Mouse (Mus musculus): Measurements from ENCODE around the gene P4ha2. TPM values are rescaled to one million over a fixed set of nuclear protein-coding genes. Genes with fewer than 3 reads are reported as not detected.

Gene P4ha2
- polyA plus RNA-seq, 1 experiment = 2.9 TPM

DNA sequence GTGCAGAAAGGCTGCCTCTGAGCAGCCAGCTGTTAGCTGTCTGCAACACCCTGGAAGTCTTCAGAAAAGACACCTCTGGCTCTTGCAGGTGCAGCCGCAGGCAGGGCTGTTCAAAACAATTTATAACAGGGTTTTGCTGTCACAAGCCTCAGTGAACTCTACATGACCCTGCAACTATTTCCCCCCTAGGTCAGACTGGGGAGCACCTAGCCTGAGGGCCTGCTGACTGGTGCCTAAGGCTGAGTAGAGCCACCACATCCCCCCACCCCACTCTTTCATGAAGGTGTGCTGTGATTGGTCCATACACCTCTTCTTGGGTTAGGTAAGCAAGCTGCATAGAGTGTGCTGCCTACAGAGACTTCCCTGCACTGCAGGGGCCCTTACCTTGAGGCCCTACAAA is 63.1 kb downstream of the P4ha2 start:
- Histone ChIP-seq H3K4me3 (ENCODE audit: insufficient read depth, low read length) (no peak overlapping the region), H3K4me1 (ENCODE audit: control insufficient read depth, insufficient read depth, low read length) (peaks cover 16% of the 10 kb centered on the region), H3K27ac (ENCODE audit: insufficient read depth, low read depth, low read length) (no peak overlapping the region)
- TF ChIP-seq POLR2A (IDR thresholded peaks at IDR 0.05; ENCODE audit: borderline replicate concordance, low read depth, low read length) (no peak), CTCF (IDR thresholded peaks at IDR 0.05; ENCODE audit: low read depth, low read length) (no peak)

DNA sequence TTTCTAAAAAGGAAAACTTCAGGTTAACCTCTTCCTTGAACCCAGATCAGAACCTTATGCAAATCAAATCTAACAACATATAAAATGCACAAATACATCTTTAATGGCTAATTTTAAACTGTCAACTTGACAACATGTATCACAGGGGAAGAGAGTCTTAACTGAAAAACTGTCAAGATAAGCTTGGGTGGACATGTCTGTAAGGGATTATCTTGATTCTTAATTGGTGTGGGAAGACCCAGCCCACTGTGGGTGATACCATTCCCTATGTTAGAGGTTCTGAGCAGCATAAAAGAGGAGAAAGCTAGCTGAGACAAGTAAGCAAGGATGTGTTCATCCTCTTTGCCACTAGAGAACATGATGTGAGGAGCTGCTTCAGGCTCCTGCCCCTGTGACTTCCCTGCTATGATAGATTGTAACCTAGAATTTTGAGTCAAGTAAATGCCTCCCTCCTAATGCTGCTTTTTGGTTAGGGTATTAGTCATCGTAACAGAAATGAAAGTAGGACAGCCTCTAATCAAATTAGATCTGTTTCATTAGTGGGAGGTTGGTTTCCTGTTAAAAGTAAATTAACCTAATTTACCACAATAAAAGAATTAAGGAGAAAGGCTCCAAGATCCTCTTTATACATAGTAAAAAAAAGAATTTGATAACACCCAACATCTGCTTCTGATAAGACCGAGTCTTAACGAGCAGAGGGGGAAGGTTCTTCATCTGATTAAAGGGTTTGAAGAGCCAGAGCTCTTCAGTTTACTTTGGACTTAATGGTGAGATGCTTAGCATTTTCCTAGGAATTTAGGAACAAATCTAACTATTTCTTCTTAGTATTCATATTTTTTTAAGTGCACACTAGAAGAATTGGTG is 69.8 kb downstream of the P4ha2 start:
- no peaks in the 10 kb centered on the region for H3K4me1 ChIP-seq (ENCODE audit: control insufficient read depth, insufficient read depth, low read length)
- TF ChIP-seq POLR2A (IDR thresholded peaks at IDR 0.05; ENCODE audit: borderline replicate concordance, low read depth, low read length) (no peak), CTCF (IDR thresholded peaks at IDR 0.05; ENCODE audit: low read depth, low read length) (no peak)
- no peak overlapping the region for H3K4me3 ChIP-seq (ENCODE audit: insufficient read depth, low read length)
- H3K27ac ChIP-seq (ENCODE audit: insufficient read depth, low read depth, low read length) = no peak overlapping the region

DNA sequence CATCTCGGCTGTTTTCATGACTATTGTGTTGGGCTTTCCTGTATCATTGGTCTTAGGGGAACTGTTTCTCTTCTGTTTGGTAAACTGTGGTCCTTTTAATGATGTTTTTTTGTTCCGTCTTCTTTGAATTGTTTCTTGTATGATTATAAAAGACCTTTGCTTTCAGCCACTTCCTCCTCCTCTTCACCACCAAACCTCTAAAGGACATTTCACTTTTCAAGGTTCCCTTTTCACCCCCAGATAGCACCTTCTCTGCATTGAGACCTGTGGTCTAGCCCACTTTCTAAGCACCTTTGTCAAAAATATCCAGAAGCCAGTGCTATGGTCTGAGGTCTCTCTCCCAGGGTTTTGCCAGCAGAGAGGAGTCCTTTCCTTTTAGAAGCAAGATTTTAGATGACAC is 71.3 kb downstream of the P4ha2 start:
- no peak overlapping the region for H3K27ac ChIP-seq (ENCODE audit: insufficient read depth, low read depth, low read length)
- TF ChIP-seq CTCF (IDR thresholded peaks at IDR 0.05; ENCODE audit: low read depth, low read length) (no peak), POLR2A (IDR thresholded peaks at IDR 0.05; ENCODE audit: borderline replicate concordance, low read depth, low read length) (no peak)
- no peak overlapping the region for H3K4me3 ChIP-seq (ENCODE audit: insufficient read depth, low read length)
- H3K4me1 ChIP-seq (ENCODE audit: control insufficient read depth, insufficient read depth, low read length) = no peaks in the 10 kb centered on the region

DNA sequence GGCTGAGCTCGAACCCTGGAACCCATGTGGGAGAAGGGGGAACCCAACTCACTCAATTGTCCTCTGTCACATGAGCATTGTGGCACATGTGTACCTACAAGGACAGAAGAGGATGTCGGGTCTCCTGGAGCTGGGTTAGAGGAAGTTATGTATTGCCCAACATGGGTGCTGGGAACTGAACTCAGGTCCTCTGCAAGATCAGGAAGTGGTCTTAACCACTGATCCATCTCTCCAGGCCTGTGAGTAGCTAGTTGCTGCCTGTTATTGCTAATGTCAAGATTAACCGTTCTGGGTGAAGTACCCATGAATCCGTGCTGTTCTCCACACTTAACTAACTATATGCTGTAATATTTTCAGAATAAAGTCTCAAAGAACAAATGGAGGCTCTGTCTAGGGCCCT is 74.3 kb downstream of the P4ha2 start:
- H3K4me1 ChIP-seq (ENCODE audit: control insufficient read depth, insufficient read depth, low read length) = no peaks in the 10 kb centered on the region
- TF ChIP-seq POLR2A (IDR thresholded peaks at IDR 0.05; ENCODE audit: borderline replicate concordance, low read depth, low read length) = no peak
- TF ChIP-seq CTCF (IDR thresholded peaks at IDR 0.05; ENCODE audit: low read depth, low read length) = no peak
- H3K4me3 ChIP-seq (ENCODE audit: insufficient read depth, low read length) = no peak overlapping the region
- H3K27ac ChIP-seq (ENCODE audit: insufficient read depth, low read depth, low read length) = no peak overlapping the region

GRCm38 (mm10) chr11:54174877-54175276 is 75.0 kb downstream of the P4ha2 start:
- Histone ChIP-seq H3K27ac (ENCODE audit: insufficient read depth, low read depth, low read length) (no peak overlapping the region), H3K4me3 (ENCODE audit: insufficient read depth, low read length) (no peak overlapping the region), H3K4me1 (ENCODE audit: control insufficient read depth, insufficient read depth, low read length) (no peaks in the 10 kb centered on the region)
- TF ChIP-seq CTCF (IDR thresholded peaks at IDR 0.05; ENCODE audit: low read depth, low read length) = no peak
- no peak for TF ChIP-seq POLR2A (IDR thresholded peaks at IDR 0.05; ENCODE audit: borderline replicate concordance, low read depth, low read length)

Other genes starting within 250 kb of the P4ha2 start
- gene Gm12216, start 240.8 kb upstream of the P4ha2 start, polyA plus RNA-seq (2012; ENCODE audit: insufficient read depth, insufficient read length, missing spikeins) = 1.0 and 1.7 TPM in 2 replicates
- 11.3 and 11.7 TPM in 2 replicates for gene Slc22a5, start 208.4 kb upstream of the P4ha2 start, polyA plus RNA-seq (2012; ENCODE audit: insufficient read depth, insufficient read length, missing spikeins)
- 9.0 and 10.3 TPM in 2 replicates for gene Slc22a21, start 119.8 kb upstream of the P4ha2 start, polyA plus RNA-seq (2012; ENCODE audit: insufficient read depth, insufficient read length, missing spikeins)
- 4.8 and 6.9 TPM in 2 replicates for gene Slc22a4, start 72.0 kb upstream of the P4ha2 start, polyA plus RNA-seq (2012; ENCODE audit: insufficient read depth, insufficient read length, missing spikeins)
- gene Pdlim4, start 31.1 kb upstream of the P4ha2 start, polyA plus RNA-seq (2012; ENCODE audit: insufficient read depth, insufficient read length, missing spikeins) = 69.0 and 75.4 TPM in 2 replicates
- not detected in 2 replicates for gene Csf2, start 149.6 kb downstream of the P4ha2 start, polyA plus RNA-seq (2012; ENCODE audit: insufficient read depth, insufficient read length, missing spikeins)
- not detected in 2 replicates for gene Il3, start 167.2 kb downstream of the P4ha2 start, polyA plus RNA-seq (2012; ENCODE audit: insufficient read depth, insufficient read length, missing spikeins)
- gene Acsl6, start 203.7 kb downstream of the P4ha2 start, polyA plus RNA-seq (2012; ENCODE audit: insufficient read depth, insufficient read length, missing spikeins) = not detected in 2 replicates

Data from bone marrow macrophage, adult 2 months (primary cell).